Mouse (Mus musculus): ENCODE data around the gene H2al1m.
A peak's percentile ranks its signal among the peaks of the same experiment; 100 is the strongest.
"Not testable (repeated sequence)": the region's sequence is repeated elsewhere in the genome, so short reads cannot be mapped to it uniquely, and the experiment has no call there.

H2al1m gene

GRCm38 (mm10) chrX:9283464-9283863, at the start of gene H2al1m:
Gene H2al1m (plus strand): TSS chrX:9283764.
- DNase-seq (ENCODE audit: low read depth, low spot score) = not testable (repeated sequence)

- no peak for DNase-seq (ENCODE audit: low read depth, low spot score)
Measured at GRCm38 (mm10) chrX:9240737-9241591, 42.6 kb upstream of the H2al1m start.

DNA sequence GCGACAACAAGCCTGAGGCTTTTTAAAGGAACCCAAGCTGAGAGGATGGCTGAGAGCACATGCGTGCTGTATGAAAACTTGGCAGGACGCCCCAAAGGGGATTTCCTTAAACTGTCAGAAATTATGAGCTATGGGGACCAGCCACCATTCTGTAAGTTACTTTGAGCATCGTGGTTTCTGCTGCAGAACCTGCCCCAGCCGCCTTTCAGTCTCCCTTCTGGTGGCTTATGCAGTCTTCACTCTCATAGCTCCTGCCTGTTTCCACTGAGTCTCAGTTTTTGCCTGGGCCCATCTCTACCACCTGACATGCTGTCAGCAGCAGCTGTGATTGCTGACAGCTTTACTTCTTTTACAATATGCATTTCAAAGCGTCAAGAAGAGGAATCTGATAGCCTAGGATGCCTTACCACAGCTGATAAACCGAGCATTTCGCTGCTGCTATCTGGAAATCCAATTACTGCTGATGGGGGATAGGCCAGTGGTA, 40.1 kb upstream of the H2al1m start:
- DNase-seq (ENCODE audit: low read depth, low spot score) = no peak

DNA sequence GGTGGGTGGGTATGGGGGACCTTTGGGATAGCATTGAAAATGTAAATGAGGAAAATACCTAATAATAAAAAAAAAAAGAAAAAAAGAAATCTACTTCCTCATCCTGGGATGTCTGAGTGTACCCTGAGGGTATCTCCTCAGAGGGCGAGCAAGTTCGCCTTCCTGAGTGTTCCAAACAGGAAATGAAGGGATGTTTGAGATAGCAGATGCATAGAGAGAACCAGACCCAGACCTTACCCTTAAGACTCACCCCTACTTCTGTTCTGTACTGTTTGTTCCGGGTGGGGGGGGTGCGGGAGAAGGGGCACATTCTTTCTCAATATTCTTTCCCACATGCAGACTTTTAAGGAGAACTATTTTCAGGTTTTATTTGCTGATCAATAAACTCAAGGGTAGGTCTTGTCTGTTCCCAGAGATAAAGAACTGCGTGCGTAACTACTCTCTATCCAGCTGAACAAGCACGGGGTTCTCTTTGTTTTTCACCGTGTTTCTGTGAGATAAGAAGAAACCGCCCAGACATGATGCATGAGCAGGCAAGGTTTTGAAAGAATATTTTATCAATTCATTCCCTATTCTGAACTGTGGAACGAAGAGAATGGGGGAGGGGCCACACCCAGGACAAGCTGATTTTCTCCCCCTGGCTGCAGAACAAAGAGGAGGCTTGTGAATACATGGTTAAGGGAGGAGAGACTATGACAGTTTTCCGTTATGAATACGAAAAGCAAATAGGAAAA, 38.8 kb upstream of the H2al1m start:
- no peak for DNase-seq (ENCODE audit: low read depth, low spot score)

DNA sequence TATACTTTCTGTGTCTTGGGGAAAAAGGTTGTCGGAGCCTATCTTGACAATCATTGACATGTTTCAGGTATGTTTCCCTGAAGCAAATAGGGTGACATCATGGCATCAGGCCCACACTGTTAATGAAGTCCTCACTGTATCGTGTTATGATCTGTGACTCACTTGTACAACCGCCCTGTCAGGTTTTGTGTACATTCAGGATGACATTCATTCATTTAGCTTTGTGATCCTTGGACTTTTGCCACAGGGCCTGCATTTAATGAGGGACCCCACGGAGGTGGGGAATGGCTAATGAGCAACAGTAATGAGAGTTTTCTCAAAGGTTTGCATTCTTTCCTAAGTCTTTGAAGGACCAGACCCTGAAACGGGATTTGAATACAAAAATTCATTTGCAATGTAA, 34.7 kb upstream of the H2al1m start:
- DNase-seq (ENCODE audit: low read depth, low spot score) = peak; percentile 26

- no peak for DNase-seq (ENCODE audit: low read depth, low spot score)
Measured at GRCm38 (mm10) chrX:9253990-9254389, 29.6 kb upstream of the H2al1m start.

DNA sequence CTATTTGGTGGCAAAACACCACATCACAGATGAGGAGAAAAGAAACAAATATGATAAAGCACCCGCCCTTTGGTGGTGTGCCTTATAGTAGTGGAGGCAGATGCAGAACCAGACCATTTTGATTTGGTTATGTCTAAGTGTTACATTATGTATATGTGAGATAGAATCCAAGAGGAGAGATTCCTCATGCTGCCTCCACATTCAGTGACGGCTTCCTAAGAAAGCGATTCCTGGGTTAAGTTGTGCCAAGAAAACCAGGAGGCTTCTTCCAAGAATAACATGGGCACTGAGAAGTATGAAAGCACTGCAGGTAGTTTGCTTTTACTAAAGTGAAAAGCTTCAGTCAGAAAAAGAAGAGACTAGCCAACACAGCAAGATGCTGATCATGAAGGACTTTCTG, 28.7 kb upstream of the H2al1m start:
- no peak for DNase-seq (ENCODE audit: low read depth, low spot score)

- no peak for DNase-seq (ENCODE audit: low read depth, low spot score)
Measured at GRCm38 (mm10) chrX:9256766-9257165, 26.8 kb upstream of the H2al1m start, which contains the start of gene Gm14862. Gene Gm14862 (minus strand): TSS chrX:9256899.

- no peak for DNase-seq (ENCODE audit: low read depth, low spot score)
Measured at GRCm38 (mm10) chrX:9257831-9258230, 25.7 kb upstream of the H2al1m start.

GRCm38 (mm10) chrX:9259267-9259666, 24.3 kb upstream of the H2al1m start:
- DNase-seq (ENCODE audit: low read depth, low spot score) = no peak

DNA sequence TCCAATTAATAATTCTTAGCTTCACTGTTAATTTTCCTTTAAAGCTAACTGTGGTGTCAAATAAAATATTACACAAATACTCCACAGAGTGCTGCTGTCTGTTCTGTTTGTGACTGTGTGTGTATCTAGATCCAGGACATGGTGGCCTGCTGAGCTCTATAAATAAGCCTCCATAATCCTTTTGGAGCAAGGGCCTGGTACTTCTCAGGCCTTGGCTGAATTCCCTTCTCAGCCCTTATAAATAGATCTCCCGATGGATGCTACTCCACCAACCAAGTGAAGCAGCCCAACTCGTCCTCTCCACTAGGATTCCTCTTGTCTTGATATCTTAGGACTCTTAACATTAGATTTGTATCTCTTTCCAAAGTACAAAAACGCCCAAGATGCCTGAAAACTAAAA, 12.5 kb upstream of the H2al1m start:
- DNase-seq (ENCODE audit: low read depth, low spot score) = no peak

GRCm38 (mm10) chrX:9271947-9272459, 11.6 kb upstream of the H2al1m start:
- DNase-seq (ENCODE audit: low read depth, low spot score) = no peak

- DNase-seq (ENCODE audit: low read depth, low spot score) = peak; percentile 30
Measured at GRCm38 (mm10) chrX:9272460-9273361, 10.9 kb upstream of the H2al1m start, which contains the start of gene Xk. Gene Xk (plus strand): TSS chrX:9272756.

DNA sequence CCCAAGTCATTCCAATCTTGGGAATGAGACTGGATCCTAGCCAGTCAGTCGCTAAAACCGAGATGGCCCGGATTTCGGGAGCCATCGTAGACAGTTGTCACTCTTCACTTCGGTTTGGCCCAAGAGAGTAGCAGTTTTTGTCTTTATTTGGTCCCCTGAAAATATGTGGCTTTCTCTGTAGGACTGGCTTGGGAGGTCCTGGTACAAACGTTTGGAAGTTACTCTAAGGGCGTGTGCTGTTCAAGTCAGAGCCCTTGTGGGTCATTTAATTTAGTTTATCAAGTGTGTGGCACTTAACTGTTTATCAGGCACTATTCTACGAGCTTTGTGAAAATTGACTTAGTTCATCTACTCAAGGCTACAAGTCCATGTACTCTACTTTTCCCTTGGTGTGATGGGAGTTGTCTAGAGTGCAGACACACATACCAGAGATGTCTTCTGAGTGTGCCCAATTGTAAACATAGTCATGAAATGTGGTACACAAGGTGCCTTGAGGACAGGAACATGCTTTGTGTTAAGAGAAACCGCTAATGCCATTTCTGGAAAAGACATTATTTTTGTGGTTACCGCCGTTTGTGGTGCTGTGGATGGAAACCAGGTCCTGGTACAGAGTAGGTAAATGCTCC, 10.1 kb upstream of the H2al1m start:
- no peak for DNase-seq (ENCODE audit: low read depth, low spot score)

DNA sequence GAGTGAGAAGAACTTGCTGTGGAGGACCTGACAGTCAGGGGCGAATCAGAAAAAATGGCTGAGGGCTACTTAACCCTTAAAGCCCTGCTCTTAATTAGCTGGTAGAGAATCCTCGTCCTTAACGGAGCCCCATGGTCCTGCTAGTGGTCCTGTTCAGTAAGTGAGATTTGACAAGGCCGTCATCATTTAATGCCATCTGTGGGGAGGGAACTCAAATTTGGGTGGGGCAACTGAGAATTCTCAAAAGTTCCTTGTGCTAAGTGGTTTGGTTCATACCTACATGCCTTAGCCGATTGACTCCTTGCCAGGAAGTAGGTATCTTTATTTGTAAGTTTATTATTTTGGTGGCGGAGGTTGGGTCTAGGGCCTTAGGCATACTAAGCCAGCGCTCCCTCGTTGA, 9.2 kb upstream of the H2al1m start:
- DNase-seq (ENCODE audit: low read depth, low spot score) = no peak

DNA sequence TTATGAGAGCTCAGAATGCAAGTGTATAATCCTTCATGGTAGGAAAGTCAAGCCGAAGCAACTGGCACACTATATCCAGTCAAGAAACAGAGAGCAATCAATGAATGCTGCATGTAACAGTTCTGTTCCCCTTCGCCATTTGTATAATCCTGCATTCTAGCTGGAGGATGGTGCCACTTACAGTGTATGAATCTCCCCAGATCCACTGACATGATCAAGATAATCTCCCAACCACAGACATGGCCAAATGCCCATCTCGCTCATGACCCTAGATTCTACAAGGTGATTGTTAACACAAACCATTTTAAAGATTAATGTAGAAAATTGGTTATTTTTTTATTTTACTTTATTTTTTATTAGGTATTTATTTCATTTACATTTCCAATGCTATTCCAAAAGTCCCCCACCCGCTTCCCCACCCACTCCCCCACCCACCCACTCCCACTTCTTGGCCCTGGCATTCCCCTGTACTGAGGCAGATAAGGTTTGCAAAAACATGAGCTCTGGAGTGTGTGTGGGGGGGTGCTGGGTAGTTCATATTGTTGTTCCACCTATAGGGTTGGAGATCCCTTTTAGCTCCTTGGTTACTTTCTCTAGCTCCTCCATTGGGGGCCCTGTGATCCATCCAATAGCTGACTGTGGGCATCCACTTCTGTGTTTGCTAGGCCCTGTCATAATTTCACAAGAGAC, 9.7 kb downstream of the H2al1m start:
- DNase-seq (ENCODE audit: low read depth, low spot score) = not testable (repeated sequence)

DNA sequence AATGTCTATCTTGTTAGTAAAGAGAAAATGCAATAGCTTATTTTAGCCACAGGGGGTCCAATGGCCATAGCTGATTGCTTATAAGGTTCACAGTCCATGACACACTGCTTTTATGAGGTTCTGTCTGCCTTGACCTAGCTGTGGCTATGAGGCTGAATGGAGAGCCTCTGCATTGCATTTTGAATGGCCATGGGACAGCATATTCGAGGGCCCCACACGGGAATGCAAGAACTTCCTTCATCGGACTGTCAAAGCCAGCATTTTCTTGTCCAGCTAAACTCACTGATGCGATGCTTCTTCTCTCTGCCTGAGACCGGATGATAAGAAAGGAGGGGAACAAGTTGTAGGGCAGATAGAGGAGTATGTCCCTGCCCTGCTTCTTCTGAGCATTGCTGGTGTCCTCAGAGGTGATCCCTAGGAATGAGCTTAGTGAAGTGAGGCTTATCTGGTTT, 14.9 kb downstream of the H2al1m start:
- DNase-seq (ENCODE audit: low read depth, low spot score) = no peak

GRCm38 (mm10) chrX:9302791-9303190, 19.2 kb downstream of the H2al1m start:
- DNase-seq (ENCODE audit: low read depth, low spot score) = no peak

GRCm38 (mm10) chrX:9303455-9303854, 19.9 kb downstream of the H2al1m start:
- no peak for DNase-seq (ENCODE audit: low read depth, low spot score)

- DNase-seq (ENCODE audit: low read depth, low spot score) = not testable (repeated sequence)
Measured at GRCm38 (mm10) chrX:9316457-9316856, 32.9 kb downstream of the H2al1m start.
